Mouse (Mus musculus) heart, embryonic 13.5 days (tissue): ENCODE measurements around the gene Nptxr. TPM values are rescaled to one million over a fixed set of nuclear protein-coding genes. Genes with fewer than 3 reads are reported as not detected.
A peak's percentile ranks its signal among the peaks of the same experiment; 100 is the strongest.

Source experiments
- ATAC-seq: fragments of 200-750 bp; cut with Nextera tagmentation; 2 replicates; pipeline ENCODE4 v1.8.0; 2017; ENCODE audit warnings: moderate TSS enrichment; ENCODE audit not compliant: insufficient number of reproducible peaks, low FRiP score, low TSS enrichment; ENCODE audit errors: extremely low read depth
- H3K27ac ChIP-seq: fragments of 300-500 bp; sonication (generic); replicated peaks from 2 replicates; pipeline ENCODE4 v1.5.1; 2015; ENCODE audit warnings: moderate library complexity, mild to moderate bottlenecking, inconsistent platforms
- H3K27me3 ChIP-seq: fragments of 300-500 bp; sonication (generic); replicated peaks from 2 replicates; pipeline ENCODE4 v1.6.1; 2015; ENCODE audit warnings: mild to moderate bottlenecking, inconsistent platforms
- H3K36me3 ChIP-seq: fragments of 300-500 bp; sonication (generic); 2 replicates; pipeline ENCODE4 v1.6.1; 2015; ENCODE audit warnings: mild to moderate bottlenecking, inconsistent platforms
- H3K4me1 ChIP-seq: fragments of 300-500 bp; sonication (generic); 2 replicates; pipeline ENCODE4 v1.6.1; 2015; ENCODE audit warnings: inconsistent platforms
- H3K4me2 ChIP-seq: fragments of 300-500 bp; sonication (generic); 2 replicates; pipeline ENCODE4 v1.6.1; 2015; ENCODE audit warnings: inconsistent platforms, mild to moderate bottlenecking, moderate library complexity
- H3K4me3 ChIP-seq: fragments of 300-500 bp; sonication (generic); 2 replicates; pipeline ENCODE4 v1.5.1; 2015; ENCODE audit warnings: moderate library complexity, mild to moderate bottlenecking, inconsistent platforms
- H3K9ac ChIP-seq: fragments of 300-500 bp; sonication (generic); 2 replicates; pipeline ENCODE4 v1.6.1; 2015; ENCODE audit warnings: inconsistent platforms, mild to moderate bottlenecking, moderate library complexity
- H3K9me3 ChIP-seq: fragments of 300-500 bp; sonication (generic); 2 replicates; pipeline ENCODE4 v1.6.1; 2016; ENCODE audit warnings: inconsistent platforms
- whole genome bisulfite sequencing: fragments of 180-500 bp; shearing (Covaris S2); methylation state at CpG from one replicate; pipeline ENCODE4 v1.1.7; 2015; ENCODE audit warnings: mixed read lengths; 5-methylcytosine and 5-hydroxymethylcytosine counted together
- polyA plus RNA-seq: library from polyadenylated mRNA; unstranded; fragments of >200 nt; fragmentation: Nextera tagmentation; extraction: Ambion mirVana; gene quantifications from 2 replicates; pipeline ENCODE4 v1.2.1, GENCODE M21; 2015

Nptxr gene
- polyA plus RNA-seq, 1 experiment from 2014 or later = 1.7 TPM

GRCm38 (mm10) chr15:79830388-79830787, 25.8 kb upstream of the Nptxr start:
- 0 out of 2 replicates have a peak overlapping the region, but pooled peaks have one; percentile 8 for H3K9ac ChIP-seq
- no peak overlapping the region for H3K4me3 ChIP-seq
- H3K9me3 ChIP-seq = no peaks in the 10 kb centered on the region
- WGBS = 11% methylated on average over 4 of the region's 4 CpGs
- H3K36me3 ChIP-seq = peaks cover 52% of the 10 kb centered on the region
- ATAC-seq = no peak
- H3K27ac ChIP-seq = no peak overlapping the region
- peaks cover 79% of the 10 kb centered on the region for H3K4me1 ChIP-seq
- no peaks in the 10 kb centered on the region for H3K27me3 ChIP-seq
- H3K4me2 ChIP-seq = no peak overlapping the region

- H3K4me3 ChIP-seq = no peak overlapping the region
- peaks cover 77% of the 10 kb centered on the region for H3K4me1 ChIP-seq
- 72% methylated on average over 5 of the region's 5 CpGs for WGBS
- ATAC-seq = no peak
- peaks cover 59% of the 10 kb centered on the region for H3K36me3 ChIP-seq
- no peak overlapping the region for H3K27ac ChIP-seq
- no peak overlapping the region for H3K9ac ChIP-seq
- no peaks in the 10 kb centered on the region for H3K27me3 ChIP-seq
- H3K4me2 ChIP-seq = no peak overlapping the region
- no peaks in the 10 kb centered on the region for H3K9me3 ChIP-seq
These were observed 24.9 kb upstream of the Nptxr start for GRCm38 (mm10) chr15:79829431-79829830.

- H3K27ac ChIP-seq = no peak overlapping the region
- peak overlapping the region; percentile 25; the same call in 1 of the 2 replicates for H3K9ac ChIP-seq
- peaks cover 66% of the 10 kb centered on the region for H3K36me3 ChIP-seq
- WGBS = 40% methylated on average over 46 of the region's 46 CpGs
- no peak for ATAC-seq
- H3K4me2 ChIP-seq = peak overlapping the region; percentile 40
- peaks cover 86% of the 10 kb centered on the region for H3K4me1 ChIP-seq
- H3K9me3 ChIP-seq = no peaks in the 10 kb centered on the region
- H3K4me3 ChIP-seq = peak overlapping the region; percentile 20; the same call in 1 of the 2 replicates
- H3K27me3 ChIP-seq = no peaks in the 10 kb centered on the region
These were observed 23.9 kb upstream of the Nptxr start for GRCm38 (mm10) chr15:79828366-79829035.

- Histone ChIP-seq H3K27me3 (no peaks in the 10 kb centered on the region), H3K9me3 (no peaks in the 10 kb centered on the region), H3K4me1 (peaks cover 87% of the 10 kb centered on the region), H3K9ac (0 out of 2 replicates have a peak overlapping the region, but pooled peaks have one; percentile 38), H3K27ac (no peak overlapping the region), H3K4me2 (no peak overlapping the region), H3K4me3 (no peak overlapping the region), H3K36me3 (peaks cover 73% of the 10 kb centered on the region)
- WGBS = 82% methylated on average over 11 of the region's 11 CpGs
- ATAC-seq = no peak
These were observed 23.2 kb upstream of the Nptxr start for GRCm38 (mm10) chr15:79827778-79828210.

- 87% methylated on average over 14 of the region's 14 CpGs for WGBS
- peaks cover 87% of the 10 kb centered on the region for H3K4me1 ChIP-seq
These were observed 22.7 kb upstream of the Nptxr start for GRCm38 (mm10) chr15:79827061-79827777.

GRCm38 (mm10) chr15:79826221-79826935, 21.8 kb upstream of the Nptxr start:
- Histone ChIP-seq H3K4me1 (peaks cover 84% of the 10 kb centered on the region), H3K4me3 (no peak overlapping the region), H3K27me3 (no peaks in the 10 kb centered on the region), H3K36me3 (peaks cover 66% of the 10 kb centered on the region), H3K9ac (0 out of 2 replicates have a peak overlapping the region, but pooled peaks have one; percentile 0), H3K27ac (no peak overlapping the region), H3K9me3 (no peaks in the 10 kb centered on the region), H3K4me2 (no peak overlapping the region)
- 77% methylated on average over 9 of the region's 9 CpGs for WGBS
- ATAC-seq = no peak

More at GRCm38 (mm10) chr15:79827061-79827777, 22.7 kb upstream of the Nptxr start:
- no peak overlapping the region for H3K4me2 ChIP-seq
- no peak overlapping the region for H3K4me3 ChIP-seq
- no peak for ATAC-seq
- no peaks in the 10 kb centered on the region for H3K27me3 ChIP-seq
- H3K27ac ChIP-seq = no peak overlapping the region
- peak overlapping the region; percentile 38; the same call in 1 of the 2 replicates for H3K9ac ChIP-seq
- no peaks in the 10 kb centered on the region for H3K9me3 ChIP-seq
- peaks cover 71% of the 10 kb centered on the region for H3K36me3 ChIP-seq

GRCm38 (mm10) chr15:79825146-79825825, 20.7 kb upstream of the Nptxr start:
- Histone ChIP-seq H3K9ac (peak overlapping the region; percentile 5; the same call in 1 of the 2 replicates), H3K9me3 (no peaks in the 10 kb centered on the region), H3K27ac (no peak overlapping the region), H3K27me3 (no peaks in the 10 kb centered on the region), H3K36me3 (peaks cover 58% of the 10 kb centered on the region), H3K4me2 (no peak overlapping the region), H3K4me3 (no peak overlapping the region), H3K4me1 (peaks cover 79% of the 10 kb centered on the region)
- 54% methylated on average over 14 of the region's 14 CpGs for WGBS
- no peak for ATAC-seq

GRCm38 (mm10) chr15:79823588-79824280, 19.2 kb upstream of the Nptxr start:
- no peak overlapping the region for H3K4me2 ChIP-seq
- H3K36me3 ChIP-seq = peaks cover 54% of the 10 kb centered on the region
- ATAC-seq = no peak
- H3K9me3 ChIP-seq = peaks cover 4% of the 10 kb centered on the region; the same call in 1 of the 2 replicates
- H3K27ac ChIP-seq = no peak overlapping the region
- no peaks in the 10 kb centered on the region for H3K27me3 ChIP-seq
- no peak overlapping the region for H3K9ac ChIP-seq
- H3K4me1 ChIP-seq = peaks cover 63% of the 10 kb centered on the region
- WGBS = 52% methylated on average over 19 of the region's 19 CpGs
- H3K4me3 ChIP-seq = no peak overlapping the region

GRCm38 (mm10) chr15:79822265-79823199, 18.0 kb upstream of the Nptxr start:
- Histone ChIP-seq H3K9me3 (peaks cover 8% of the 10 kb centered on the region; the same call in 1 of the 2 replicates), H3K4me2 (no peak overlapping the region), H3K4me3 (no peak overlapping the region), H3K9ac (0 out of 2 replicates have a peak overlapping the region, but pooled peaks have one; percentile 28), H3K36me3 (peaks cover 42% of the 10 kb centered on the region), H3K27ac (0 out of 2 replicates have a peak overlapping the region, but pooled peaks have one; percentile 15), H3K27me3 (no peaks in the 10 kb centered on the region), H3K4me1 (peaks cover 51% of the 10 kb centered on the region)
- WGBS = 50% methylated on average over 13 of the region's 13 CpGs
- ATAC-seq = no peak
